Mouse (Mus musculus): Measurements from ENCODE around the gene Rnf5.
A peak's percentile ranks its signal among the peaks of the same experiment; 100 is the strongest.

The Rnf5 gene

DNA sequence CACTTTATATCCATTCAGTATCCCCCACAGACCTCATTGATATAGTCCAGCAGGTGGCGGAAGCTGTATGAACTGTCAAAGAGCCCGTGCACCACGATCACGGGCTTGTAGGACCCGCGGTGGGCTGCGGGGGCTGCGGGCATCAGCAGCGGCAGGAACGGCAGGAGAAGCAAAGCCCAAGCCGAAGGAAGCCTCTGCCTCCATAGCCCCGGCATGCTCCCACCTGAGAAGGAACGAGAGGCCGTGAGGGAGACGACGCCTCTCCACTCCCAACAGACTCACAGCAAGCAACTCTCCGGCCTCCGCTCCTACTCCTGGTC lies 23.2 kb upstream of the Rnf5 start:
- TF ChIP-seq GATA4 (IDR thresholded peaks at IDR 0.05; ENCODE audit: insufficient replicate concordance, low read length) = no peak

DNA sequence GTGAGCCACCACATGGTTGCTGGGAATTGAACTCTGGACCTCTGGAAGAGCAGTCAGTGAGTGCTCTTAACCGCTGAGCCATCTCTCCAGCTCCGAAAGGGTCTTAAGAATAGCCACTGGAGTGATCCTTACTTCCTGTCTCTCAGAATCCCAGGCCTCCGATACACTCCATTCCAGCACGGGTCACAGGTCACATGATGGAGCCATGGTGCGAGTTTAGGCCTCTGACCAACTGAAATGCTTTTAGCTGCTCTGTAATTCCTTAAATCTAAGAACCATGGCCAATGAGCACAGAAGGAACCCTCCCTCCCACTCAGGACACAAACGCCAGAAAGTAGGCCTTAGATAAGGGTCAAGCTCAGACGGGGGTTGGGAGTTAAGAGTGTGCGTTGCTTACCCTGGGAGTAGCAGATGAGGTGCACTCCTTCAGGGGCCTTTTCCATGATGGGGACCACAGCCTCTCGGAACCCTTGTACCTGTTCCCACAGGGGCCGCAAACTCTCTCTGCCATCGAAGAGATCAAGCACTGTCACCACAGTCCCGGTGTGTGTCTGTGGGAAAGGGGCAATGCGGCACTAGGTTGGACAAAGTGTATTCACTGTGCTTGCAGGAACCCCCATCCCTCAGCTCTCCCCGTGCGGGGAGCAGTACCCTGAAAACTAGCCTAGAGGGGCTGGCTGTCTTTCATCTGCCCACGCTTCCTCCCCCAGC lies 22.7 kb upstream of the Rnf5 start:
- TF ChIP-seq GATA4 (IDR thresholded peaks at IDR 0.05; ENCODE audit: insufficient replicate concordance, low read length) = no peak

DNA sequence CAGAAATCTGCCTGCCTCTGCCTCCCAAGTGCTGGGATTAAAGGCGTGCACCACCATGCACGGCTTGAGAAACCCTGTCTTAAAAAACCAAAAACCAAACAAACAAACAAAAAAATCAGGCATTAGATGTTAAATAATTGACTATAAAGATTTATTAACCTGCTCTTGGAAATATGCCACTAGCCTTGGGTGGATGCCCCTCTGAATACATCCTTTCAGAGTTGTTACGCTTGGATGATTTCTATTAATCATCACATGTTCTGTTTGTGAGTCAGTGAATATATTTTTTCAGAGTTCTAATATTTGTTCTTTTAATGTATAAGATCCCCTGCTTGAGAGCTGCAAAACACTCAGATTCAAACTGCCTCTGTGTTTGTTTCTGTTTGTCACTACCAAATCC lies 21.5 kb upstream of the Rnf5 start:
- TF ChIP-seq GATA4 (IDR thresholded peaks at IDR 0.05; ENCODE audit: insufficient replicate concordance, low read length) = no peak

DNA sequence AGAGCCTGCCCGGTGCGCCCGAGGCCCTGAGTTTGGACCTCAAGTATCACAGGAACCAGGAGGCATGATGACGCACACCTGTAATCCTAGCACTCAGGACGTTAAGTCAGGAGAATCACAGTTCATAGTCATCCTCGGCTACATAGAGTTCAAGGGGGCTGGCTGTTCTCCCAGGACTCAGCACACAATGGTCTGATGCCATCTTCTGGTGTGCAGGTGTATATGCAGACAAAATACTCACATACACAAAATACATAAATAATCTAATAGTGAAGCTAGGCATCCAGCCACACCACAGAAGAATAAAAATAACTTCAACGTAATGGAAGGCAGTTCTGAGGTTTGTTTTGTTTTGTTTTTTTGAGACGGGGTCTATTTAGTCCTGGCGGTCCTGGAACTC lies 19.7 kb upstream of the Rnf5 start:
- no peak for TF ChIP-seq GATA4 (IDR thresholded peaks at IDR 0.05; ENCODE audit: insufficient replicate concordance, low read length)

DNA sequence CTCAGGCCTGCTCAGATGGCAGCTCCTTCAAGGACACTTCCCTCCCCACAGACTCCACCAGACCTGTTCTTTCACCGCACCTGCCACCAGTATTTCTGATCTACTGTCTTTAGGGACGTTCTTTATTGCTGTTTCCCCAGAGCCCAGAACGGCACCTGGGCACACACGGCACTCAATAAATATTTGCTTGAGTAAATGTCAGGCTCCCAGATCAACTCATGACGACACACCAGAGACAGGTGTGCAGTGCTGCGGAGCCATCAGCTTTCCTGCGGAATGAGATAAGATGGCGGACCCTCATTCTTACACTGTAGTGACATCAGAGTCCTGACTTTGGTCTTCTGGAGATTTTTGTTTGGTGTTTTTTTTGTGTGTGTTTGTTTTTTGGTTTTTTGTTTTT lies 17.5 kb upstream of the Rnf5 start:
- no peak for TF ChIP-seq GATA4 (IDR thresholded peaks at IDR 0.05; ENCODE audit: insufficient replicate concordance, low read length)

DNA sequence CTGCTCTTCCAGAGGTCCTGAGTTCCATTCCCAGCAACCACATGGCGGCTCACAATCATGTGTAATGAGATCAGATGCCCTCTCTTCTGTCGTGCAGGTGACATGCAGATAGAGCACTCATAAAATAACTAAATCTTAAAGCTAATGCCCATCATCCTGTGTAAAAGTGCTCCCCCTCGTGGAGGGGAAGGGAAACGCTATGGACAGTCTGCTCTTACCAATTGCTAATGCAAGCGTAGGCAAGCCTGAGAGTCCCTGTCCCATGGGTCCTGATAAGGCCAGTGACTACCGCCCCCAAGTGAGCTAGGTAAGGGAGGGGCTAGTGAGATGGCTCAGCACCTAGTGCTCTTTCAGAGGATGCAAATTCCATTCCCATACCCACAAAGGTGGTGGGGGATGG lies 15.5 kb upstream of the Rnf5 start:
- no peak for TF ChIP-seq GATA4 (IDR thresholded peaks at IDR 0.05; ENCODE audit: insufficient replicate concordance, low read length)

DNA sequence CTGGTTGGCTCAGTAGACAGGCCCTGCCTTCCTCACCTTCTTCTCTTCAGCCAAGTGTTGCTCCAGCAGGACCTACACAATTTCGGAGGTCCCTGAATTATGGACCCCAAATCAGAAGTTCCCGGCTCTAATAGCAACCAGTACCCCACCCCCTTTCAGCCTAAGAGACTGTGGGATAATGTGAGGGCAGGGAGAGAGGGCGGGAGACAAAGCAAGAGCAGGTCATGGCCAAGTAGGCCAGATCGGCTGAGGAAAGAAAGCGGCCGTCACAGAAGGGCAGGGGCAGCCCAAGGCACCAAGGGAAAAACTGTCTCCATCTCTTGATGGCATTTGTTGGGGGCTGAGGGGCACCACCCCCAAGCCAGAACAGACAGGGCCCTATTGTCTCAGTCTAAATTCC lies 12.4 kb upstream of the Rnf5 start, which contains the start of gene Egfl8:
Gene Egfl8 (minus strand): TSS at position 101 of the 400 bp plus-strand sequence.
- no peak for TF ChIP-seq GATA4 (IDR thresholded peaks at IDR 0.05; ENCODE audit: insufficient replicate concordance, low read length)

DNA sequence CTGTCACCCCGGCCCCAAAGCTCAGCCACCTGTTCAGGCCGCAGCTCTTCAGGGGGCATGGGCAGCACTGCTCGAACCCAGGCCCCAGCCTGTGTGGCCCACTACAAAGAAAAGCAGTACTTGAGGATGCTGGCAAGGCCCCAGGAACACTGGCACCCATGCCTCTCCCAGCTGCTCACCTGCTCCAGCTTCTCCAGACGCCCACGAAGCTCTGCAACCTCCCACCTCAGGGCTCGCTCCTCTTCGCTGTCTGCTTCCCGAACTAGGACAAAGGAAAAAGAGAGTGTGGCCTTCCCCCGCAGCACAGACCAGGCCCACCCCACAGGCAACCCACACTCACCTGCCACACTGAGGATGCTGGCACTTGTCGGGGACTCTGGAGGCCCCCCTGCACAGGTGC lies 10.3 kb upstream of the Rnf5 start:
- no peak for TF ChIP-seq GATA4 (IDR thresholded peaks at IDR 0.05; ENCODE audit: insufficient replicate concordance, low read length)

DNA sequence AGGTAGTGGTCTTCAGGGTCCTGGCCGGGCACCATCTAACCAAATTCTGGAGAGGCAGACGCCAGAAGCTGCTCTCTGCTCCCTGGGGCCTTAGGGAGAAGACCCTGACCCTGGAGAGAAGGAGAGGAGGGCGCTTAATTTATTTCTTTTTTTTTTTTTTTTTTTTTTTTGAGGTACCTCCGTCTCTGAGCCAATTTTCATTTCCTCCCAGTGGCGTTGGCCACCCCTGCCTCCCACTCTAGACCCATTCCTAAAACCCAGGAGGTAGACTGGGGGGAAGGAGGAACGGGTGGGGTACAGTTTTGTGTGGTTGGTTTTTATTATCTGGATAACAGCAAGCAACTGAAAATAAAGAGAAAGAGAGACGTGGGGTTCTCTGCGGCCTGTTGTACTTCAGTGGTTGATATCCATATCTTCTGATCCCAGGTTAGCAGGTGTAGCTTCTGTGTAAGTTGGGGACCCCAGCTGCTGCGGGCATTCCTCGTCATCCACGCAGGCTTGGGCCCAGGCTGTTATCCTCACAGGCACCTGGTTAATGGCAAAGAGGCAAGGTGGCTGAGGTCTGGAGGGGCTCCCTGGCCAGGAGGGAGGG lies 9.7 kb upstream of the Rnf5 start:
- TF ChIP-seq GATA4 (IDR thresholded peaks at IDR 0.05; ENCODE audit: insufficient replicate concordance, low read length) = no peak

DNA sequence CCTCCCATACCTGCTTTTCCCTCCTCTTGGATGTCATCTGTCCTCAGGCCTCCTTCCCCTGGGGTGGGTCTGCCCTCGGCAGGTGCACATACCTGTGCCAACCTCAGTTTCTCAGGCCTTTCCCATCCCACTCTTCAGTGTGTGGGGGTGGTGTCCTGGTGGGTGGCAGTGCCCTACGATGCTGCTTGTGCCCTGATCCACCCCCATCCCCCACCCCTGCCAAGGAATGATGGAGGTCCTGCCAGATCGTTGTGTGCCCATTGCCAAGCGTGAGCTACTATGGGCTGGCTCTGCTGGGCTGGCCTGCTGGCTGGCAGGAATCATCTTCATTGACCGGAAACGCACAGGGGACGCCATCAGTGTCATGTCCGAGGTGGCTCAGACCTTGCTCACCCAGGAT lies 7.6 kb upstream of the Rnf5 start:
- TF ChIP-seq GATA4 (IDR thresholded peaks at IDR 0.05; ENCODE audit: insufficient replicate concordance, low read length) = no peak

DNA sequence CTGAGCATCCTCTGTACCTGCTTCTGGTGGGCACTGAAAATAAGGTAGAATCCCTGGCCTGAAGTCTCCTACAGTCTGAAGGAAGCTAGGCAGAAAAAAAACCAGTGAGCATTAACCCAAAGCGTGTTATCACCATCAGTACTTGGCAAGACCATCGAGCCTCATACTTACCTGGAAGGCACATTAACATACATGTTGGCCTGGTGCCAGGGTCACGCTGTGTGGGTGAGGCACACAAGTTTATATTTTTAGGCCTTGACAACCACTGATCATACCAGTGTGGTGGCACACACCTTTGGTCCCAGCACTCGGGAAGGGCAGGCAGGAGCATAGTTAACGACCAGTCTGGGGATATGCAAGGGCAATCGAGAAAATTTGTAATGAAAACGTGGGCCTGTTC lies 4.5 kb upstream of the Rnf5 start:
- no peak for TF ChIP-seq GATA4 (IDR thresholded peaks at IDR 0.05; ENCODE audit: insufficient replicate concordance, low read length)

DNA sequence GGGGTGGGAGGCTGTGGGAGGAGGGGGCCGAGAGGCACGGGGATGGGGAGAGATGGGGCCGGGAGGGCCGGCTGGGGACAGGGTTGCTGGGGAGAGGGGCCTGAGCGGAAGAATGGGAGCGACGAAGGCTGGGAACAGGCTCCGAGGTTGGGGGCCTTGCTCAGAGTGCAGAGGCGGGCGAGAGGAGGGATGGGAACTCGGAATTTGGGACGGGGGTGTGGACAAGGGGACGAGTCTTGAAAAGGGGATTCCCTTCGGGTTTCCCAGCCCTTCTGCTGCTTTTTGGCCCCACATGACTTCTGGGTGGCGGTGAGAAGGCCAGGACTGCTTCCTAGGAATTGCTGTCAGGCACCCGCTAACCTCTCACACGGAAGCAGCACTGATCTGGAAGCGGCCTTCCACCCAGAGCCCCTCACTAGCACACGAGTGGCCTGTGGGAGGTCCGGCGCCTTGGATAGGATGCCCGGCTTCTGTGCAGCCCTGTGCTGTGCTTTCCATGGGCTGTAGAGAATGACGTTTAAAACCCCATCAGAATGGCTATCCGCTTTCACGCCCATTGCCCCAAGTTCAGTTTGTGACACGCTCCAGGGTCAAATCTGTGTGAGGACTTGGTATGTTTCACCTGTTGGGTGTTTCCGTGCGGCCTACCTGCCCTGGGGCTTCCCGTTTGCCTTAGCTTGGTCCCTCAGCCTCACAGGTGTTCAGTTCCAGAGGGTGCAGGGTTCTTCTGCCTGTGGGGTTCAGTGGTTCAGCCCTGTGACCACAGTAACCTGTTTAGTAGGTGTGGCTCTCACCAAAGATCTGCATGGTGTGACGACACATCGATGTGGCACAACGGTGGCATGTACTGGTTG lies 2.9 kb upstream of the Rnf5 start:
- TF ChIP-seq GATA4 (IDR thresholded peaks at IDR 0.05; ENCODE audit: insufficient replicate concordance, low read length) = no peak

DNA sequence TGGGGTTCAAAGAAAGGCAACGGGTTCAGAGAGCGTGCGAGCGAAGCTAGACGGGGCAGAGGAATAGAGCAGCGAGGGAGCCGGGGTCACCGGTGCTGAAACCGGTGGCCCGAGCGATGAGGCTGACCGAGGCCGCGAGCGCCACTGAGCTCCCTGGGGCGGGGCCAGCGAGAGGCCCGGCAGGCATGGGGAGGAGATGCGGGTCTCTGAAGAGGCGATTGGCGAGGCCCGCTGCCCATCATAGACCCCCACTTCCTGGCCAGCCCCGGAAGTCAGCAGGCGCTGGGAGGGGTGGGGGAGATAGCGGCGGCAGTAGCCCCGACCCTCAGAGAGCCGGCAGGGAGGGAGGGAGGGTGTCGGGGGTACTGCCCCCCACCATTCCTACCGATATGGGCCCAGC lies 2.1 kb upstream of the Rnf5 start:
- peak; percentile 90; the same call in 1 of the 2 replicates for TF ChIP-seq GATA4 (IDR thresholded peaks at IDR 0.05; ENCODE audit: insufficient replicate concordance, low read length)

DNA sequence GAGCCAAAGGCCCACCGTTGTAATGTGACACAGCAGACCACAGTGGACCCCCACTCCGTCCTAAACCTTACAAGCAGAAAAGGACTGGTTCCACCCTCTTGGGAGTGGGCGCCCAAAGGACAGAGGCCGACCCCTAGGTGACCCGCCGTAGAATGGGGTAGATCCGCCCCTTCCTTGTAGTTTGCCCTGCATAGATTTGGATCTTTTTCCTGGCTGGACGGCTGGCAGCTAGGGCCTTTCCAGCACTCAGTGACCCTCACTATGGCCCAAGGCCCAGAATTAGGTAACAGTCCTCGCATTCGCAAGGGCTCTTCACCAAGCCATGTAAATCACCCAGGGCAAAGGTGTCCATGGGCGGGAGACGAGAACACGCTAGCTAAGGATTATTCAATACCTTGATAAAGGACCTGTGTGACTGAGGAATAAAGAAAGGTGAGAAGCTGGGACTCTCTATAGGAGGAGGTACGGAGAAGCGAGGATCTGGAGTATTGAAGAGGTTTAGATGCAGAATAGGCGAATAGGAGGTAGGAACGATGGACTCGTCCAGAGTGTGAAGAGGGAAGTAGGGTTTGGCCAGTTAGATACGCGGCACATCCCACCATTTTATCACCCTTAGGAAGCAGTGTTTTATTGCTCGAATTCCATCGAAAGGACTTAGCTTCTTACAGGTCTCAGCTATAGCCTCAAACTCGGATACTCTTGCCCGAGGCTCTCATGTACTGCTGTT lies 1.2 kb upstream of the Rnf5 start:
- no peak for TF ChIP-seq GATA4 (IDR thresholded peaks at IDR 0.05; ENCODE audit: insufficient replicate concordance, low read length)

DNA sequence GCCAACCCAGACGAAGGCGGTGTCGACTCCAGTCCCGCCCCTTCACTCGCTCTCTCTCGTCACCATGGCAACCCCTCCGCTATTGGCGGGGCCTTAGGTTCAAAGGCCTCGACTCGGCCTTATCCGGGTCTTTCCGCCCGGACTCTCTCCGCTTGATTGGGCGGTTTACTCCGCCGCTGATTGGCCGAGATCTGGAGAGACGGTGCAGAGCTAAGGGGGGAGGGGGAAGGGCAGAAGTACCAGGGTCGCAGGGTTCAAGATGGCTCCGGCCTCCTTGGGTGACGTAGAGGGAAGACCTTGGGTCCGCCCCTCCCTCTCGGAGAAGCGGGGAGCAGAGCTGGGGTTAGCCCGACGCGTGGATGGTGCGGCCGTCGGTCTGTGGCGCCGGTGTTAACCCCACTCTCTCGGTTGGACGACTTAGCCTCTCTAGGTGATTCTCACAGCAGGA lies 595 bp upstream of the Rnf5 start, which contains the start of gene Agpat1:
Gene Agpat1 (plus strand): TSS at position 202 of the 448 bp plus-strand sequence.
- peak; percentile 50; the same call in 1 of the 2 replicates for TF ChIP-seq GATA4 (IDR thresholded peaks at IDR 0.05; ENCODE audit: insufficient replicate concordance, low read length)
